Mouse (Mus musculus): Measurements from ENCODE around the gene Ddx5. TPM values are rescaled to one million over a fixed set of nuclear protein-coding genes. Genes with fewer than 3 reads are reported as not detected.
A peak's percentile ranks its signal among the peaks of the same experiment; 100 is the strongest.

The Ddx5 gene
- polyA plus RNA-seq (2015; fragmentation: Nextera tagmentation; extraction: Ambion mirVana): 431 and 450 TPM in 2 replicates

DNA sequence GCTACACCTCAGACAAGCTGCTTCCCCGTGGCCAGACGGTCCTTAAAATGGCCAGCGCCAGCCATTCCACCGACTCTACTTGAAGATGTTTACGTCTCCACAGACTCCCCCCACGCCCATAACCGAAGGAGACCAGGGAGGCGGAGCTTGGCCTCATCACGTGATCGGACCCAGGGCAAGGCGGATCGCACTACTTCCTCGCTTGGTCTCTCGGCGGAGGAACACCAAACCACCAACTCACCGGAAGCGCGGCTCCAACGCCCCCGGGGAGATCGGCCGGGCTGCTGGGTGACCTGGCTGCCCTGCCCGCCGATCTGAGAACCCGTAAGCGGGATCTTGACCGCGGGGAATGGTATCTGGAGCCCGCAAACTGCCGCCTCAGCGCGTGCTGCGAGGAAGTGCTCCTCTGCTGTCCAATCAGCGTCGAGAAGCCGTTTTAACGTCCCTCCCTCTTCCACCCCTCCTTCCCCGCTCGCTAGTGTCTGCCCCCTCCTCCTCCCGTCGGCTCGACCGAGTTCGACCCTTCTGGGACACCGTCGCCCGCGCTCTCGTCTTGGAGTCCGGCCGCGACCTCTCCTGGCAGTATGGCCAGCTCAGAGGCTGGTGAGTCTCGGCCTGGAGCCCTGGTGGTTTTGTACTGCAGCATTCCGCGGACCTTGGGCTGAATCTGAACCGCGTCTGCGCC is at the start of gene Ddx5, which contains the start of gene Cep95:
Ddx5 (minus strand) TSS at position 411 of the 685 bp plus-strand sequence.
Cep95 (plus strand) TSS at position 478 of the 685 bp plus-strand sequence.
- no peaks in the 10 kb centered on the region for H3K27me3 ChIP-seq
- H3K36me3 ChIP-seq: peaks cover 37% of the 10 kb centered on the region
- WGBS: under 1% methylated on average over 58 of the region's 58 CpGs
- peaks cover 32% of the 10 kb centered on the region for H3K4me1 ChIP-seq (replicated peaks)
- no peaks in the 10 kb centered on the region for H3K9me3 ChIP-seq
- peak within 1 kb of the TSS; percentile 75 for H3K4me2 ChIP-seq
- peak; percentile 91 for ATAC-seq (ENCODE audit: low FRiP score)
- peak within 1 kb of the TSS; percentile 99 for H3K27ac ChIP-seq
- H3K9ac ChIP-seq: peak within 1 kb of the TSS; percentile 100
- H3K4me3 ChIP-seq: peak within 1 kb of the TSS; percentile 89

DNA sequence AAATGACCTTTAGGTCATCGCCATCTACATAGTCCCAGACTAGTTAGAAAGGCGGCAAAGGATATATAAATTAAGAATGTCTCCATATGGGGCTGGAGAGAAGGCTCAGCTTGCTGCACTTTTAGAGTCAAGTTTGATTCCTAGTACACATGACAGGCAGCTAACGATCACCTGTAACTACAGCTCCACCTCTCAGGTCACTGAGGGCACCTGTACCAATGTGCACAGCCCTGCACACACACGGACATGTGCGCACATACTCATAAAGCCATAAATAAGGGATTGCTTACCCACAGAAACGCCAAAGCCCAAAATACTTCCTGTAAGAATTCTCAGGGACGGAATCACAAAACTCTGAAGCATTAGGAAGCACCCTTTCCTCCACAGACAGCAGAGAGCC is 39.1 kb upstream of the Ddx5 start:
- H3K9ac ChIP-seq: no peak overlapping the region
- H3K27me3 ChIP-seq: no peaks in the 10 kb centered on the region
- ATAC-seq (ENCODE audit: low FRiP score): no peak
- no peak overlapping the region for H3K27ac ChIP-seq
- H3K4me2 ChIP-seq: no peak overlapping the region
- H3K9me3 ChIP-seq: no peaks in the 10 kb centered on the region
- peaks cover 67% of the 10 kb centered on the region for H3K36me3 ChIP-seq
- H3K4me1 ChIP-seq (replicated peaks): no peaks in the 10 kb centered on the region
- no peak overlapping the region for H3K4me3 ChIP-seq
- WGBS: 96% methylated on average over 7 of the region's 7 CpGs

DNA sequence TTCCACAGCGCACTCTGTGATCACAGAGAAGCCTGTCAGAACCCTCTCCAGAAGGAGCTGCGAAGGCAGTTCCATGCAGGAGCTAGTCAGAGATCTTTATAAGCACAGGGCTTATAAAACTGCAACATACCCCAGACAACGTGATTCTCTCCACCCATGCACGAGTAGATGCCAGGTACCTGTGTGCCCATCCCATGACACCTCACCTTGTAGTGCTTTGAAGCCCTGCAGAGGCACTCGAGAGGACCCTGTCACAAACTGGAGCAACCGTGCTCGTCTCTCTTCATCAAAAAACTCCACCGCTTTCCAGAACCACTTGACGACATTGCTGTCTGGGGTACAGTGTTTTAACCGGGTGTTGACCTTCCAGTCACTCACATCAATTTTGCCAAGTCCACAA is 35.4 kb upstream of the Ddx5 start:
- H3K36me3 ChIP-seq: peaks cover 61% of the 10 kb centered on the region
- H3K27ac ChIP-seq: no peak overlapping the region
- H3K4me3 ChIP-seq: no peak overlapping the region
- ATAC-seq (ENCODE audit: low FRiP score): no peak
- no peaks in the 10 kb centered on the region for H3K27me3 ChIP-seq
- WGBS: 95% methylated on average over 10 of the region's 10 CpGs
- H3K9me3 ChIP-seq: no peaks in the 10 kb centered on the region
- no peak overlapping the region for H3K4me2 ChIP-seq
- H3K9ac ChIP-seq: no peak overlapping the region
- no peaks in the 10 kb centered on the region for H3K4me1 ChIP-seq (replicated peaks)

DNA sequence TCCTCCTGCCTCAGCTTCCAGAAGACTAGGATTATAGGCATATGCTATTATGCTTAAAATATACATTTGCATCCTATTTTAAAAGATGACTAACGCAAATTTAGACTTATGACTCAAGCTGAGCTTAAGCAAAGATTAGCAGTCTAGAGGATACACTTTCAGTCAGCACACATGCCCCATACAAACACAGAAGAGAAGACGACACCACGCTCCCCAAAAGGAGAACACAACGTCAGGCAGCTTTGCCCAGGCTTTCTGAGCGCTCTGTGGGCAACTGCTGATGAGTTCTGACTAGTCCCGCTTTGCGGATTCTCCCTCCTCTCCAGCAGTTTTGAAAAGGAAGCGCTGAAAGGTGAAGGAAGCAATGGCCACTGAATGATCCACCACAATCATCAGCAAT is 34.8 kb upstream of the Ddx5 start:
- Histone ChIP-seq H3K4me1 (replicated peaks) (peaks cover 5% of the 10 kb centered on the region), H3K4me3 (no peak overlapping the region), H3K9me3 (no peaks in the 10 kb centered on the region), H3K4me2 (no peak overlapping the region), H3K27ac (no peak overlapping the region), H3K9ac (no peak overlapping the region), H3K36me3 (peaks cover 63% of the 10 kb centered on the region), H3K27me3 (no peaks in the 10 kb centered on the region)
- WGBS: 93% methylated on average over 8 of the region's 8 CpGs
- ATAC-seq (ENCODE audit: low FRiP score): no peak

DNA sequence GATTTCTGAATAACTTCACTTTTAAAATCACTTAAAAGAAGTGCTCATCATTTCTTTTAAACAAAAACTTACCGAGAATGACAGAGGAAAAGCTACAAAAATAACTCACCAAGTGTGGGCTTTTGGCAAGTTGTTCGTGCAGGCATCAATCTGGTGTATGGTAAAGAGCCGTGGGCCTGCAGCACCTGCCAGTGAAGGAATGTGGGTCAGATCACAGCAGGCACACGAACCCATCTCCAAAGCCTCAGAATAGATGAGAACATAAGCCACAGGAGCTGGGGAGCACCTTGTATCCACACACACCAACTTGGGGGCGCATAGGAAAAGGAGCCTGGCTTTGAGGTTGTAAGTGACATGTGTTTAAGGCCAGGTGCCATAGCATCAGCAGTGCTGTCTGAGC is 33.9 kb upstream of the Ddx5 start:
- no peak overlapping the region for H3K4me3 ChIP-seq
- ATAC-seq (ENCODE audit: low FRiP score): no peak
- 88% methylated on average over 5 of the region's 5 CpGs for WGBS
- H3K9ac ChIP-seq: no peak overlapping the region
- H3K36me3 ChIP-seq: peaks cover 61% of the 10 kb centered on the region
- no peak overlapping the region for H3K27ac ChIP-seq
- H3K27me3 ChIP-seq: no peaks in the 10 kb centered on the region
- H3K4me2 ChIP-seq: no peak overlapping the region
- H3K9me3 ChIP-seq: no peaks in the 10 kb centered on the region
- peaks cover 11% of the 10 kb centered on the region for H3K4me1 ChIP-seq (replicated peaks)

DNA sequence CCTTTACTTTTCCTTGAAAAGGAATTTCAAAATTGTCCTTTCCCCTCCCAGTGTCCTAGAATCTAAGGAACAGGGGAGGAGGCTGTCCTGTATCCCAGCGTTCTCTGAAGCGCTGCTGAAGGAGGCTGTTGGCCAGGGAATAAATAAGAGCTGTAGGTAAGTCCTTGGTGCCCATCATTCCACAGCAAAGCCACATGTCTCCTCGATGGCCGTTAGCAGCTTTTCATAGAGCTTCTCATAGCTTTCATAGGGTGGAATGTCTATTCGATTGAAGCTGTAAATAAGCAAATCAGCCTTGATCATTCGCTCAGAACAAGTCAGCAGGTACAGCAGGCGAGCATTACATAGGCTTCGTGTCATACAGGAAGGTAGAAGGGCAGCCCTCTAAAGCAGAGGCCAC is 33.5 kb upstream of the Ddx5 start:
- H3K27me3 ChIP-seq: no peaks in the 10 kb centered on the region
- no peaks in the 10 kb centered on the region for H3K9me3 ChIP-seq
- H3K36me3 ChIP-seq: peaks cover 62% of the 10 kb centered on the region
- H3K4me3 ChIP-seq: no peak overlapping the region
- no peak overlapping the region for H3K9ac ChIP-seq
- WGBS: 97% methylated on average over 8 of the region's 8 CpGs
- H3K27ac ChIP-seq: no peak overlapping the region
- H3K4me2 ChIP-seq: no peak overlapping the region
- peaks cover 13% of the 10 kb centered on the region for H3K4me1 ChIP-seq (replicated peaks)
- ATAC-seq (ENCODE audit: low FRiP score): no peak

DNA sequence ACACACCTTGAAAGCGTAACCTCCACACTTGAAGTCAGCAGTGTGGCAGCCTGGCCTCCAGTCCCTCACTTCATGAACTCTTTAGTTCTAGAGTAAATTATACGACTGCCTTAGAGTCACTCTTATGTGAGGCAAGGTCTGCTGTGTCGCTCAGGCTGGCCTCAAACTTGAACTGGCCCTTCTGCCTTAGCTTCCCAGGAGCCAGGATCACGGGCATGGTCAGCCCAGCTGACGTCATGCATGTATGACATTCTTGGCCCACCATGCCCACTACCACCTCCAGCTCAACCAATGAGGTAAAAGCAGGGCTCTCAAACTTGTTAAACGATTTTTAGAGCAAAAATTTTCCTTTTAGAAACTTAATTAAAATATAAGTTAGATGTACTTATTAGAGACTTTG is 32.4 kb upstream of the Ddx5 start:
- Histone ChIP-seq H3K4me1 (replicated peaks) (peaks cover 13% of the 10 kb centered on the region), H3K4me2 (no peak overlapping the region), H3K4me3 (no peak overlapping the region), H3K27ac (no peak overlapping the region), H3K9ac (0 out of 2 replicates have a peak overlapping the region, but pooled peaks have one; percentile 24), H3K9me3 (no peaks in the 10 kb centered on the region), H3K36me3 (peaks cover 70% of the 10 kb centered on the region), H3K27me3 (no peaks in the 10 kb centered on the region)
- no peak for ATAC-seq (ENCODE audit: low FRiP score)
- 94% methylated on average over 6 of the region's 6 CpGs for WGBS

DNA sequence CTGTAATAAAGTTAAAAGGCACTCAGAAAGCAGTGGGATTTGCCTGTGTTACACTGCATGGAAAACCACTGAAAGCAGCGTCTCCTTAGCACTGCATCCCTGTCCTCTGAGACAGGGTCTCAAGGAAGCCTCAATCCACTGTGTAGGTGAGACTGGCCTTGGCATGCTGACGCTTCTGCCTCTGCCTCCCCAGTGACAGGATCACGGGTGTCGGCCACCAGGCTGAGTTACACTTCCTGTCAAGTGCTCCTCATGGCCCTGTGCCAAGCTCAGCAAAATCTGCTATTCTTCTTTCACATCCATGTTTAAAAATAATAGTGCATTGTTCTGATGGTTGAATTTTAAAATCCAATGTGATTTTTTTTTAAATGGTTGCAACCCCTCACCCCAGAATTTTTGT is 32.0 kb upstream of the Ddx5 start:
- H3K4me1 ChIP-seq (replicated peaks): peaks cover 13% of the 10 kb centered on the region
- ATAC-seq (ENCODE audit: low FRiP score): no peak
- no peaks in the 10 kb centered on the region for H3K9me3 ChIP-seq
- H3K27ac ChIP-seq: 0 out of 2 replicates have a peak overlapping the region, but pooled peaks have one; percentile 19
- peaks cover 70% of the 10 kb centered on the region for H3K36me3 ChIP-seq
- 0 out of 2 replicates have a peak overlapping the region, but pooled peaks have one; percentile 24 for H3K9ac ChIP-seq
- 73% methylated on average over 4 of the region's 4 CpGs for WGBS
- H3K4me2 ChIP-seq: no peak overlapping the region
- H3K4me3 ChIP-seq: no peak overlapping the region
- H3K27me3 ChIP-seq: no peaks in the 10 kb centered on the region

DNA sequence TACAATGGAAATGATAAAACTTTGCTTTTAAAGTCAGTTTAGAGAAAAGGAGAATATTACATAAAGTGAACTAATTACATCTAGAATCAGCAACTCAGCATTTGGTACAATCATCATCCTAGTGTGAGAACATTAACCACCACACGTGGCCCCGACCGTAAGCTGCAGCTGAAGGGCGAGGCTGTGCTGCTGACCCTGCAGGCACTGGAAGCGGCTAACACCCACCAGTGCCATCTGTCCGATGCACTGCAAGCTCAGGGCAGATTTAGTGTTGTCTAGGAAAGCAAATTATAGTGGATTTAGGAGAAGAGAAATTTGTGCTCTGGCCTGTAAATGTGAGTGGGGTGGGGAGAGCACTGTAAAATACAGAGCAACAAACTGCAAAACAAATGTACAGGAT is 31.3 kb upstream of the Ddx5 start:
- ATAC-seq (ENCODE audit: low FRiP score): no peak
- peaks cover 72% of the 10 kb centered on the region for H3K36me3 ChIP-seq
- 82% methylated on average over 6 of the region's 6 CpGs for WGBS
- H3K4me1 ChIP-seq (replicated peaks): peaks cover 13% of the 10 kb centered on the region
- no peak overlapping the region for H3K4me2 ChIP-seq
- no peak overlapping the region for H3K27ac ChIP-seq
- H3K9me3 ChIP-seq: no peaks in the 10 kb centered on the region
- no peak overlapping the region for H3K9ac ChIP-seq
- no peaks in the 10 kb centered on the region for H3K27me3 ChIP-seq
- H3K4me3 ChIP-seq: no peak overlapping the region

DNA sequence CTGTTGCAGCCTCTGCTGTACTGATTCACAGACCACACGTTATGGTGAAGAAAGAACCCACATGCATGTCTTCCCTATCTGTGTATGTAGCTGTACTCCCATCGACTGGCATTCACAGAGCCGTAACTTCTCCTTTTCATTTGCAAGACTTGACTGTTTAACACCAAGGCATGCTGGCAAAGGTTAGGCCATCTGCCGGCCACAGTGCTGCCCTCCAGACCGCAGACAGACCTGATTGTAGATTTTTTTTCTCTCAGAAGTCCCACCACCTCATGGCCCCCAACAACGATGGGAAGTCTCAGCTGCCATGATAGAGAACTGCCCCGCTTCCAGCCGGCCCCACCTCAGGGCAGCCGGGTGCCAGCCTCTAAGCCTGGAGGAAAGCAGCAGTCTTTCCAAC is 30.6 kb upstream of the Ddx5 start:
- no peak overlapping the region for H3K4me3 ChIP-seq
- 91% methylated on average over 9 of the region's 9 CpGs for WGBS
- no peaks in the 10 kb centered on the region for H3K9me3 ChIP-seq
- no peak overlapping the region for H3K4me2 ChIP-seq
- no peak overlapping the region for H3K27ac ChIP-seq
- peaks cover 72% of the 10 kb centered on the region for H3K36me3 ChIP-seq
- H3K9ac ChIP-seq: 0 out of 2 replicates have a peak overlapping the region, but pooled peaks have one; percentile 6
- no peak for ATAC-seq (ENCODE audit: low FRiP score)
- peaks cover 13% of the 10 kb centered on the region for H3K4me1 ChIP-seq (replicated peaks)
- no peaks in the 10 kb centered on the region for H3K27me3 ChIP-seq

DNA sequence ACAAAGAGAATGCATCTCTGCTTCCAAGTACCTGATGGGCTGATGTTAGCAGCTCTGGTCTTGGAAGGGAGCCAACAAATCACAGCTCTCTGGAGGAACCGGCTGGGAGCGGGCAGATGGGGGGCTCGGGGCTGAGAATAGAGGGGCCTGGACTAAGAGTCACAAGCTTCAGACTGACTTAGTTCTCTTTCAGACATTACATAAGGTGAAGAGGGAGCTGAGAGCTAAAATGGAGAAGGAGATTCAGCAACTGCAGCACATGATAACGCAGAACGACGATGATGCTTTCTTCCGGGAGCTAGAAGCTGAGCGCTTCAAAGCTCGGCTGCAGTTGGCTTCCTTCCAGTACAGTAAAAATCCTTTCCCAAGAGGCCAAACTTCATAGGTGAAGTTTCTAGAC is 29.4 kb upstream of the Ddx5 start:
- H3K9ac ChIP-seq: no peak overlapping the region
- H3K4me3 ChIP-seq: no peak overlapping the region
- peaks cover 13% of the 10 kb centered on the region for H3K4me1 ChIP-seq (replicated peaks)
- no peaks in the 10 kb centered on the region for H3K9me3 ChIP-seq
- H3K27ac ChIP-seq: peak overlapping the region; percentile 53; the same call in 1 of the 2 replicates
- WGBS: 62% methylated on average over 9 of the region's 9 CpGs
- H3K4me2 ChIP-seq: no peak overlapping the region
- 0 out of 2 replicates have a peak, but pooled peaks have one; percentile 63 for ATAC-seq (ENCODE audit: low FRiP score)
- peaks cover 76% of the 10 kb centered on the region for H3K36me3 ChIP-seq
- H3K27me3 ChIP-seq: no peaks in the 10 kb centered on the region

DNA sequence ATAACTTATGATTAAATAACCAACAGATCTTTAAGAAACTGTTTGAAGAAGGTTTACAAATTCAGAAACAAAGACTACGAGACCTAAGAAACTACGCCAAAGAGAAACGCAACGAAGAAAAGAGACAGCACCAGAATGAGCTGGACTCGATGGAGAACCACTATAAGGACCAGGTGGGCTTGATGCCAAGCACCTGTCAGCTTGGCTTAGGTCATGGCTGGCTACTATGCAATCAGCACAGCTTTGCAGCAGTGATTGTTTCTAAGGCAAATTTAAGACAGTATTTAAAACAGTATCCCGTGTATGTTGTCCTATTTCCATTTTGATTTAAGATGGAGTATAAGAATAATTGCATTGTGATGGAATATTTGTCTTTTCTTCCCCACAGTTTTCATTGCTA is 28.8 kb upstream of the Ddx5 start:
- ATAC-seq (ENCODE audit: low FRiP score): no peak
- Histone ChIP-seq H3K4me1 (replicated peaks) (peaks cover 13% of the 10 kb centered on the region), H3K4me3 (no peak overlapping the region), H3K27me3 (no peaks in the 10 kb centered on the region), H3K36me3 (peaks cover 78% of the 10 kb centered on the region), H3K9me3 (no peaks in the 10 kb centered on the region), H3K9ac (no peak overlapping the region), H3K27ac (peak overlapping the region; percentile 53), H3K4me2 (no peak overlapping the region)
- WGBS: 93% methylated on average over 6 of the region's 6 CpGs

DNA sequence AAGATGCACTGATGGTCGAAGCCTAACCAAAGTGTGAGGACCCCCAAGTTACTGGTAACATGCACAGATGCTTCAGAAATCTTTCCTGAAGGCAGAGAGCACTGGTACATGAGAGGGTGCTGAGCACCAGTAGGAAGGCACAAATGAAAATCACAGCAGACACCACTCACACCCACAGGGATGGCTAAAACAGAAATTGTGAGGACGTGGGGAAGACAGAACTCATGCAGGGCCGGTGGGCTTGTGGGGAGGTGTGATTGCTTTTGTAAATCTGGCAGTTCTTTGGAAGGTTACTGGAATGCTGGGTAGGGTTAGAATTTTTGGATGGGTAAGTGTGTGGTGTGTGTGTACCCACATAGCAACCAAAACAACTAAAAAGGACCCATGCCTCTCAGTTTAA is 28.2 kb upstream of the Ddx5 start:
- H3K9ac ChIP-seq: no peak overlapping the region
- no peak overlapping the region for H3K4me3 ChIP-seq
- no peak overlapping the region for H3K4me2 ChIP-seq
- no peak overlapping the region; the same call in none of the 2 replicates for H3K27ac ChIP-seq
- WGBS: 85% methylated on average over 3 of the region's 3 CpGs
- H3K4me1 ChIP-seq (replicated peaks): peaks cover 13% of the 10 kb centered on the region
- H3K9me3 ChIP-seq: no peaks in the 10 kb centered on the region
- no peak for ATAC-seq (ENCODE audit: low FRiP score)
- no peaks in the 10 kb centered on the region for H3K27me3 ChIP-seq
- H3K36me3 ChIP-seq: peaks cover 78% of the 10 kb centered on the region
